Comparison of ENCODE assay signal across 28 mouse cellular contexts in the genomic region with DNA sequence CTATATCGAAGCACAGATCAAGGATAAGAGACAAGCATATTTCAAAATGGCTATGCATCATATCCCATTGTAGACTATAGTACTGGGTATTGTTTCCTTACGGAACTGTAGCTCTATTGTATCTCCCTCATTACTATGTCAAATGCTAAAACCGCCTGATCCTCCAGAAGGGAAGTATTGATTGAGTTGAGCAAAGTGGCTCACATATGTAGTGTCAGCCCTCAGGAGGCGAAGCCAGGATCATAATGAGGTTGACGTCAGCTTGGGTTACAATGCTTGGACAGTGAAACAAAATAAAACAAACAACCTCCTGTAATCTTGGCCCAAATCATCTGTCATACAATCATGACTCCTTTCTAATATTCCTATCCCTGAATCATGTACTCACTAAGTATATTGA. TPM values are rescaled to one million over a fixed set of nuclear protein-coding genes. Genes with fewer than 3 reads are reported as not detected.
"Had no signal": no experiment of that assay in that cellular context is flagged by ENCODE, and none has a peak within 500 bp of the region (broad histone marks: within the 10 kb centered on the region; RNA-seq: fewer than 3 reads in every experiment).

No protein-coding gene starts in this region.

- DNase-seq: cerebellum, adult 2 months; cerebellum, adult 8-10 months; cerebellum, adult 9-10 months; cerebellum, adult 9-11 months; cerebellum, postnatal 10 days; cerebellum, postnatal 14 days; cerebellum, postnatal 25 days; cerebellum, postnatal 36 days; embryo, embryonic 11 days; forebrain, postnatal 0 days; gastrocnemius, adult 2 months; gastrocnemius, postnatal 10 days; gastrocnemius, postnatal 14 days; gastrocnemius, postnatal 25 days; gastrocnemius, postnatal 36 days; heart, adult 11 months; heart, adult 18-20 months; heart, adult 2 months had no signal

- H3K36me3 ChIP-seq: embryonic facial prominence, embryonic 12.5 days; embryonic facial prominence, embryonic 13.5 days; embryonic facial prominence, embryonic 15.5 days; forebrain, embryonic 10.5 days; forebrain, embryonic 12.5 days; forebrain, embryonic 15.5 days had no signal

- H3K4me3 ChIP-seq: embryonic facial prominence, embryonic 12.5 days; embryonic facial prominence, embryonic 13.5 days; embryonic facial prominence, embryonic 15.5 days; erythroblast, embryonic 14.5 days; forebrain, embryonic 10.5 days; forebrain, embryonic 12.5 days; forebrain, embryonic 13.5 days; forebrain, embryonic 15.5 days; gastrocnemius, adult 2 months; heart, adult 2 months had no signal

- H3K9ac ChIP-seq: embryonic facial prominence, embryonic 12.5 days; embryonic facial prominence, embryonic 13.5 days; embryonic facial prominence, embryonic 15.5 days; forebrain, embryonic 12.5 days; forebrain, embryonic 13.5 days; forebrain, embryonic 15.5 days; forebrain, postnatal 0 days had no signal

- H3K9me3 ChIP-seq: embryonic facial prominence, embryonic 12.5 days; embryonic facial prominence, embryonic 13.5 days; embryonic facial prominence, embryonic 15.5 days; forebrain, embryonic 10.5 days; forebrain, embryonic 12.5 days; forebrain, embryonic 13.5 days; forebrain, embryonic 15.5 days had no signal

- H3K4me2 ChIP-seq: embryonic facial prominence, embryonic 12.5 days; embryonic facial prominence, embryonic 13.5 days; embryonic facial prominence, embryonic 15.5 days; forebrain, embryonic 12.5 days; forebrain, embryonic 13.5 days; forebrain, embryonic 15.5 days had no signal

- H3K27ac ChIP-seq: embryonic facial prominence, embryonic 12.5 days; embryonic facial prominence, embryonic 13.5 days; embryonic facial prominence, embryonic 15.5 days; forebrain, embryonic 10.5 days; forebrain, embryonic 12.5 days; forebrain, embryonic 13.5 days; forebrain, embryonic 15.5 days; gastrocnemius, adult 2 months; heart, adult 2 months had no signal

- H3K27me3 ChIP-seq: embryonic facial prominence, embryonic 12.5 days; embryonic facial prominence, embryonic 13.5 days; embryonic facial prominence, embryonic 15.5 days; forebrain, embryonic 12.5 days; forebrain, embryonic 13.5 days; forebrain, embryonic 15.5 days had no signal

- H3K4me1 ChIP-seq: embryonic facial prominence, embryonic 12.5 days; embryonic facial prominence, embryonic 13.5 days; embryonic facial prominence, embryonic 15.5 days; forebrain, embryonic 12.5 days; forebrain, embryonic 13.5 days; forebrain, embryonic 15.5 days had no signal

- ATAC-seq: forebrain, embryonic 13.5 days; forebrain, embryonic 14.5 days; forebrain, embryonic 15.5 days; forebrain, embryonic 16.5 days; forebrain, postnatal 0 days had no signal

RNA-seq across cellular contexts. Expression of a gene that starts 43.2 kb away (rescaled TPM):
- polyA plus RNA-seq: erythroblast, embryonic 14.5 days had no signal
